Mouse (Mus musculus) forebrain, embryonic 12.5 days (tissue): ENCODE measurements around the gene 2310061I04Rik. TPM values are rescaled to one million over a fixed set of nuclear protein-coding genes. Genes with fewer than 3 reads are reported as not detected.

Source experiments
- microRNA counts: library from miRNA; unstranded; fragments of <30 nt; microRNA quantifications from one replicate; lab custom pipeline; 2017
- microRNA-seq: library from miRNA; unstranded; fragments of <30 nt; microRNA quantifications from one replicate; pipeline ENCODE4, GENCODE M21; 2017
- polyA plus RNA-seq: library from polyadenylated mRNA; unstranded; fragments of >200 nt; fragmentation: Nextera tagmentation; extraction: Ambion mirVana; gene quantifications from 2 replicates; pipeline ENCODE4 v1.2.1, GENCODE M21; 2016

The 2310061I04Rik gene
- polyA plus RNA-seq, 1 experiment from 2014 or later = 26.7 TPM

MicroRNAs encoded within 50 kb of the gene (microRNA counts, 519-probe panel; counts per million panel counts)
- microRNA mmu-miR-1894-3p (lab: Ali Mortazavi, UCI) = not detected
- not detected for microRNA mmu-miR-1894-5p (lab: Ali Mortazavi, UCI)

Small RNA genes within 50 kb of the gene (microRNA-seq; reads per million reads assigned to microRNA genes)
- 0.97 reads per million for gene Gm28033
- gene Mir1894 = 0.73 reads per million

Other genes starting within 250 kb of the 2310061I04Rik start
- gene Vars2, start 229.8 kb downstream of the 2310061I04Rik start, polyA plus RNA-seq = 16.8 and 22.3 TPM in 2 replicates
- 39.0 and 40.7 TPM in 2 replicates for gene Gtf2h4, start 223.7 kb downstream of the 2310061I04Rik start, polyA plus RNA-seq
- 176 and 185 TPM in 2 replicates for gene Ddr1, start 192.8 kb downstream of the 2310061I04Rik start, polyA plus RNA-seq
- 4.9 and 5.3 TPM in 2 replicates for gene Ier3, start 75.7 kb downstream of the 2310061I04Rik start, polyA plus RNA-seq
- gene Flot1, start 74.2 kb downstream of the 2310061I04Rik start, polyA plus RNA-seq = 53.7 and 56.0 TPM in 2 replicates
- 1,541 and 1,619 TPM in 2 replicates for gene Tubb5, start 59.1 kb downstream of the 2310061I04Rik start, polyA plus RNA-seq
- gene Mdc1, start 55.9 kb downstream of the 2310061I04Rik start, polyA plus RNA-seq = 22.3 and 26.1 TPM in 2 replicates
- 56.2 and 60.5 TPM in 2 replicates for gene Nrm, start 36.1 kb downstream of the 2310061I04Rik start, polyA plus RNA-seq
- 23.7 and 24.3 TPM in 2 replicates for gene Ppp1r18, start 31.8 kb downstream of the 2310061I04Rik start, polyA plus RNA-seq
- 48.0 and 54.8 TPM in 2 replicates for gene Dhx16, start 17.6 kb downstream of the 2310061I04Rik start, polyA plus RNA-seq
- 277 and 280 TPM in 2 replicates for gene Atat1, start 12.6 kb upstream of the 2310061I04Rik start, polyA plus RNA-seq
- gene Mrps18b, start 19.0 kb upstream of the 2310061I04Rik start, polyA plus RNA-seq = 56.2 and 56.6 TPM in 2 replicates
- gene Ppp1r10, start 19.0 kb upstream of the 2310061I04Rik start, polyA plus RNA-seq = 65.4 and 70.4 TPM in 2 replicates
- 117 and 118 TPM in 2 replicates for gene Abcf1, start 72.3 kb upstream of the 2310061I04Rik start, polyA plus RNA-seq
- 57.9 and 58.4 TPM in 2 replicates for gene Gnl1, start 82.4 kb upstream of the 2310061I04Rik start, polyA plus RNA-seq
- gene Prr3, start 82.8 kb upstream of the 2310061I04Rik start, polyA plus RNA-seq = 52.1 and 56.8 TPM in 2 replicates
- 4.6 and 5.3 TPM in 2 replicates for gene H2-T24, start 123.1 kb upstream of the 2310061I04Rik start, polyA plus RNA-seq
- 4.8 and 5.5 TPM in 2 replicates for gene H2-T23, start 135.4 kb upstream of the 2310061I04Rik start, polyA plus RNA-seq
- gene H2-T22, start 145.3 kb upstream of the 2310061I04Rik start, polyA plus RNA-seq = 5.2 and 5.4 TPM in 2 replicates
- gene Gm6034, start 145.5 kb upstream of the 2310061I04Rik start, polyA plus RNA-seq = not detected in 2 replicates
- not detected in 2 replicates for gene Gm11127, start 160.9 kb upstream of the 2310061I04Rik start, polyA plus RNA-seq
- not detected in 2 replicates for gene Gm19684, start 224.2 kb upstream of the 2310061I04Rik start, polyA plus RNA-seq
- gene Gm7030, start 232.0 kb upstream of the 2310061I04Rik start, polyA plus RNA-seq = not detected in 2 replicates